Mouse (Mus musculus): Measurements from ENCODE around the gene Swap70.

- TF ChIP-seq POLR2A (IDR thresholded peaks at IDR 0.05; ENCODE audit: extremely low read depth, insufficient read depth, low read length) = no peak
- TF ChIP-seq CTCF (IDR thresholded peaks at IDR 0.05; ENCODE audit: extremely low read depth, insufficient read depth, low read length) = no peak
Observed at GRCm38 (mm10) chr7:110288191-110288604, 66.7 kb downstream of the Swap70 start.

All from cortical plate, adult 2 months (tissue).